Mouse (Mus musculus): ENCODE results near the gene Itgad. TPM values are rescaled to one million over a fixed set of nuclear protein-coding genes. Genes with fewer than 3 reads are reported as not detected.
A peak's percentile ranks its signal among the peaks of the same experiment; 100 is the strongest.

The Itgad gene
- polyA plus RNA-seq, 1 experiment: 21.1 TPM

GRCm38 (mm10) chr7:128180546-128180945, 26.4 kb downstream of the Itgad start:
- TF ChIP-seq POLR2A (IDR thresholded peaks at IDR 0.05; ENCODE audit: control insufficient read depth, low read depth, low read length): no peak
- no peak for TF ChIP-seq CTCF (IDR thresholded peaks at IDR 0.05; ENCODE audit: control insufficient read depth, insufficient read depth, insufficient replicate concordance, low read depth, low read length)
- Histone ChIP-seq H3K4me3 (ENCODE audit: control insufficient read depth, low read depth, low read length) (no peak overlapping the region), H3K36me3 (ENCODE audit: control insufficient read depth, insufficient read depth, low read length) (no peaks in the 10 kb centered on the region), H3K27me3 (ENCODE audit: control insufficient read depth, insufficient read depth, low read length) (no peaks in the 10 kb centered on the region), H3K4me1 (ENCODE audit: control insufficient read depth, insufficient read depth, low read length) (no peaks in the 10 kb centered on the region; the same call in 1 of the 2 replicates), H3K27ac (ENCODE audit: control insufficient read depth, insufficient read depth, low read depth, low read length) (no peak overlapping the region)

DNA sequence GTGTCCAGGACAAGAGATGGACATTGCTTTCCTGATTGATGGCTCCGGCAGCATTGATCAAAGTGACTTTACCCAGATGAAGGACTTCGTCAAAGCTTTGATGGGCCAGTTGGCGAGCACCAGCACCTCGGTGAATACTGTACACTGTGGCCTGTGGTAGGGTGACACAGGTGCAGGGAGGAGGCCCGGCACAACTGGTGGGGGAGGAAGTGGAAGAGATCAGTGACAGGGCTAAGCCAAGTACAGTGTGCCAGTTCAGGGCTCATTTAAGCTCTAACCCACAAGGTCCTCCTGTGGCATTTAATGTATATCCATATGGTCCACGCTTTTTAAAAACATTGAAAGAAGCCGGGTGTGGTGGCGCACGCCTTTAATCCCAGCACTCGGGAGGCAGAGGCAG, 27.5 kb downstream of the Itgad start:
- TF ChIP-seq CTCF (IDR thresholded peaks at IDR 0.05; ENCODE audit: control insufficient read depth, insufficient read depth, insufficient replicate concordance, low read depth, low read length): no peak
- no peak for TF ChIP-seq POLR2A (IDR thresholded peaks at IDR 0.05; ENCODE audit: control insufficient read depth, low read depth, low read length)
- no peaks in the 10 kb centered on the region; the same call in 1 of the 2 replicates for H3K4me1 ChIP-seq (ENCODE audit: control insufficient read depth, insufficient read depth, low read length)
- H3K4me3 ChIP-seq (ENCODE audit: control insufficient read depth, low read depth, low read length): no peak overlapping the region
- no peaks in the 10 kb centered on the region for H3K27me3 ChIP-seq (ENCODE audit: control insufficient read depth, insufficient read depth, low read length)
- no peaks in the 10 kb centered on the region for H3K36me3 ChIP-seq (ENCODE audit: control insufficient read depth, insufficient read depth, low read length)
- H3K27ac ChIP-seq (ENCODE audit: control insufficient read depth, insufficient read depth, low read depth, low read length): no peak overlapping the region

- H3K27me3 ChIP-seq (ENCODE audit: control insufficient read depth, insufficient read depth, low read length): no peaks in the 10 kb centered on the region
- H3K36me3 ChIP-seq (ENCODE audit: control insufficient read depth, insufficient read depth, low read length): no peaks in the 10 kb centered on the region
- no peak overlapping the region for H3K27ac ChIP-seq (ENCODE audit: control insufficient read depth, insufficient read depth, low read depth, low read length)
- H3K4me1 ChIP-seq (ENCODE audit: control insufficient read depth, insufficient read depth, low read length): peaks cover 4% of the 10 kb centered on the region
- TF ChIP-seq POLR2A (IDR thresholded peaks at IDR 0.05; ENCODE audit: control insufficient read depth, low read depth, low read length): no peak
- no peak for TF ChIP-seq CTCF (IDR thresholded peaks at IDR 0.05; ENCODE audit: control insufficient read depth, insufficient read depth, insufficient replicate concordance, low read depth, low read length)
- peak overlapping the region; percentile 70 for H3K4me3 ChIP-seq (ENCODE audit: control insufficient read depth, low read depth, low read length)
These were observed 47.4 kb downstream of the Itgad start for GRCm38 (mm10) chr7:128201607-128202006.

- TF ChIP-seq CTCF (IDR thresholded peaks at IDR 0.05; ENCODE audit: control insufficient read depth, insufficient read depth, insufficient replicate concordance, low read depth, low read length): no peak
- peak; percentile 27; the same call in 1 of the 2 replicates for TF ChIP-seq POLR2A (IDR thresholded peaks at IDR 0.05; ENCODE audit: control insufficient read depth, low read depth, low read length)
- no peaks in the 10 kb centered on the region for H3K27me3 ChIP-seq (ENCODE audit: control insufficient read depth, insufficient read depth, low read length)
- H3K4me3 ChIP-seq (ENCODE audit: control insufficient read depth, low read depth, low read length): peak overlapping the region; percentile 81
- H3K36me3 ChIP-seq (ENCODE audit: control insufficient read depth, insufficient read depth, low read length): no peaks in the 10 kb centered on the region
- H3K4me1 ChIP-seq (ENCODE audit: control insufficient read depth, insufficient read depth, low read length): peaks cover 4% of the 10 kb centered on the region
- H3K27ac ChIP-seq (ENCODE audit: control insufficient read depth, insufficient read depth, low read depth, low read length): peak overlapping the region; percentile 47
These were observed 48.9 kb downstream of the Itgad start for GRCm38 (mm10) chr7:128203071-128203470.

DNA sequence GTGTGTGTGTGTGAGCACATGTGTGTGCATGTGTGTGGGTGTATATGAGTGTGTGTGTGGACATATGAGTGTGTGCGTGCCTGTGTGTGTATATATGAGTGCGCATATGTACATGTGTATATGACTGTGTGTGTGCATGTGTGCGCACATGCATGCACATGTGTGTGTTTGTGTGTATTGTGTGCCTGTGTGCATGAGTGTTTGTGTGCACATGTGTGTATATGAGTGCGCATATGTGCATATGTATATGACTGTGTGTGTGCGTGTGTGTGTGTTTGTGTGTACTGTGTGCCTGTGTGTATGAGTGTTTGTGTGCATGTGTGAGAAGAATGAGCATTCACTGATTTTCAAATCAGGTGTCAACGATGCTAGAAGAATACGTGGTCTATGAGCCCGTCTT, 50.0 kb downstream of the Itgad start:
- Histone ChIP-seq H3K27ac (ENCODE audit: control insufficient read depth, insufficient read depth, low read depth, low read length) (no peak overlapping the region), H3K4me1 (ENCODE audit: control insufficient read depth, insufficient read depth, low read length) (peaks cover 4% of the 10 kb centered on the region), H3K27me3 (ENCODE audit: control insufficient read depth, insufficient read depth, low read length) (no peaks in the 10 kb centered on the region), H3K4me3 (ENCODE audit: control insufficient read depth, low read depth, low read length) (peak overlapping the region; percentile 81), H3K36me3 (ENCODE audit: control insufficient read depth, insufficient read depth, low read length) (no peaks in the 10 kb centered on the region)
- no peak for TF ChIP-seq POLR2A (IDR thresholded peaks at IDR 0.05; ENCODE audit: control insufficient read depth, low read depth, low read length)
- TF ChIP-seq CTCF (IDR thresholded peaks at IDR 0.05; ENCODE audit: control insufficient read depth, insufficient read depth, insufficient replicate concordance, low read depth, low read length): no peak

DNA sequence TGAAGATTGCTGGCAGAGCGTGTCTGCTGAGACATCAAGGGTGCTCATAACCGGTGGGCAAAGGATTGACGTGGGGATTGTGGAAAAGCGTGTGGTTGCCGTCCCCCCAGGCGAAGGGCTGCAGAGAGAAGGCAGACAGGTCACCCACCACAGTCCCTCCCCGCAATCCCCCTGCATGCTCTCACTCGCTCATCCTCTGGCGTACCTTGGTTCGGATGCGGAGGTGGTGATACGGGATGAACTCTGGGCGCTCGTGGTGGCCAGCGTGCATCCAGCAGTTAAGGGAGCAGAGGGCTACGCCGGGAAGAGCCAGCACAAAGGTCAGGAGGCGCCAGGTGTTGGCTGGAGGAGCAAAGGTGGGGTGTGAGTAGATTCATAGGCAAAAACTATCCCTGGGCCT, 51.5 kb downstream of the Itgad start:
- Histone ChIP-seq H3K4me1 (ENCODE audit: control insufficient read depth, insufficient read depth, low read length) (peaks cover 4% of the 10 kb centered on the region), H3K27ac (ENCODE audit: control insufficient read depth, insufficient read depth, low read depth, low read length) (no peak overlapping the region), H3K36me3 (ENCODE audit: control insufficient read depth, insufficient read depth, low read length) (no peaks in the 10 kb centered on the region), H3K27me3 (ENCODE audit: control insufficient read depth, insufficient read depth, low read length) (no peaks in the 10 kb centered on the region), H3K4me3 (ENCODE audit: control insufficient read depth, low read depth, low read length) (peak overlapping the region; percentile 66)
- TF ChIP-seq CTCF (IDR thresholded peaks at IDR 0.05; ENCODE audit: control insufficient read depth, insufficient read depth, insufficient replicate concordance, low read depth, low read length): no peak

- Histone ChIP-seq H3K27me3 (ENCODE audit: control insufficient read depth, insufficient read depth, low read length) (no peaks in the 10 kb centered on the region), H3K4me1 (ENCODE audit: control insufficient read depth, insufficient read depth, low read length) (peaks cover 4% of the 10 kb centered on the region), H3K27ac (ENCODE audit: control insufficient read depth, insufficient read depth, low read depth, low read length) (no peak within 1 kb of the TSS), H3K36me3 (ENCODE audit: control insufficient read depth, insufficient read depth, low read length) (no peaks in the 10 kb centered on the region), H3K4me3 (ENCODE audit: control insufficient read depth, low read depth, low read length) (peak within 1 kb of the TSS; percentile 66)
- no peak for TF ChIP-seq CTCF (IDR thresholded peaks at IDR 0.05; ENCODE audit: control insufficient read depth, insufficient read depth, insufficient replicate concordance, low read depth, low read length)
These were observed 52.0 kb downstream of the Itgad start, which contains the start of gene Cox6a2 for GRCm38 (mm10) chr7:128206152-128206551. TSS of gene Cox6a2 (minus strand) at chr7:128206387.

DNA sequence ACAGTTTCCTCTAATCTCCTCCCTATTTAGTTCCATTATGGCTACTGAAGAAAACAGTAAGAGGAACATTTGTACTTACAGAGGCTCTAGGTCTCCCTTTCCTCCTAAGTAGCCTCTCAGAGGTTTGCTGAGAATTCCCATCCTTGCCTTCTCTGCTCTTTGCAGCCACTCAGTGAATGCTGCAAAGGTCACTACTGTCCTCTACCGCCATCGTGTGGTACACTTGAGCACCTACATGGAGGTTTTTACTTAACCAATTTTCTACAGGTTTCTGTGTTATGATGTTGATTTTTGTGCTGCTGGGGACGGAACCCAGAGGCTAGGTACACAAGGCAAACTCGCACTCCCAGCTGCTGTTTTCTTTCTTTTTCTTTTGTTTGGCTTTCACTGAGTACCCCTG, 54.0 kb downstream of the Itgad start:
- H3K27ac ChIP-seq (ENCODE audit: control insufficient read depth, insufficient read depth, low read depth, low read length): no peak overlapping the region
- peaks cover 4% of the 10 kb centered on the region for H3K4me1 ChIP-seq (ENCODE audit: control insufficient read depth, insufficient read depth, low read length)
- H3K36me3 ChIP-seq (ENCODE audit: control insufficient read depth, insufficient read depth, low read length): no peaks in the 10 kb centered on the region
- TF ChIP-seq CTCF (IDR thresholded peaks at IDR 0.05; ENCODE audit: control insufficient read depth, insufficient read depth, insufficient replicate concordance, low read depth, low read length) (peak; percentile 25; the same call in 1 of the 2 replicates), POLR2A (IDR thresholded peaks at IDR 0.05; ENCODE audit: control insufficient read depth, low read depth, low read length) (no peak)
- no peaks in the 10 kb centered on the region for H3K27me3 ChIP-seq (ENCODE audit: control insufficient read depth, insufficient read depth, low read length)
- H3K4me3 ChIP-seq (ENCODE audit: control insufficient read depth, low read depth, low read length): no peak overlapping the region
